Mouse (Mus musculus): Measurements from ENCODE around the gene Anapc7.
"Not testable (repeated sequence)": the region's sequence is repeated elsewhere in the genome, so short reads cannot be mapped to it uniquely, and the experiment has no call there.

Gene Anapc7

DNA sequence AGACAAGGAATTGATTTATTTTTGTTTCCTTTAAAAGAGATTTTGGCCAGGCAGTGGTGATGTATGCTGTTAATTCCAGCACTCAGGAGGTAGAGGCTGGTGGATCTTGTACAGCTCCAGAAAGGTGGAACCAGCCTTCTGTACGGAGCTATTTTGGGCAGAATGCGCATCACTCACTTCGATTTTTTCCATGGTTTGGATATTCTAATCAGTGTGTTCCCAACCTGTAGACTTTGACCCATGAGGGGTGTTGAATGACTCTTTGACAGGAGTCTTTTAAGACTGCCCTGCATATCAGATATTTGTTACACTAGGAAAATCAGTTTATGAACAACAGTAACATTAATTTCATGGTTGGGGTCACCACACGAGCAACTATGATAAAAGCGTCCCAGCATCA, 29.8 kb downstream of the Anapc7 start:
- no peak for DNase-seq (ENCODE audit: low read depth)

DNA sequence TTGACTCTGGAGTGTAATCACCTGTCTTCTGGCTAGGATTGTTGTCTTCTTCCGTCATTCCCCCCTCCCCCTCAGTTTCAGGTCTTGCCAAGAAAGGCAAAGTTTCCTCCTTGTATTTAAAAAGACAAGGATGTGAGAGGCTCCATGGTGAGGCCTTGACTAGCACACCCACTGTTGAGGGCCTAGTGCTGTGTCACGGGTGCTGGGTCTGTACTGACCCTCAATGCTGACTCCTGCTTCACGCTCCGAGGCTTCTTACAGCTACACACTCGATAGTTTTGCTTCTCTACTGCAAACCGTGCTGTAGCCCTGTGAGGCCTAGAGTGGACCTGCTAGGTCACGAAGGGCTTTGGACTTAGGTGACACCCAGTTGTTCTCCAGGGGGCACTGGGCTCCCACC, 30.7 kb downstream of the Anapc7 start:
- no peak for DNase-seq (ENCODE audit: low read depth)

DNA sequence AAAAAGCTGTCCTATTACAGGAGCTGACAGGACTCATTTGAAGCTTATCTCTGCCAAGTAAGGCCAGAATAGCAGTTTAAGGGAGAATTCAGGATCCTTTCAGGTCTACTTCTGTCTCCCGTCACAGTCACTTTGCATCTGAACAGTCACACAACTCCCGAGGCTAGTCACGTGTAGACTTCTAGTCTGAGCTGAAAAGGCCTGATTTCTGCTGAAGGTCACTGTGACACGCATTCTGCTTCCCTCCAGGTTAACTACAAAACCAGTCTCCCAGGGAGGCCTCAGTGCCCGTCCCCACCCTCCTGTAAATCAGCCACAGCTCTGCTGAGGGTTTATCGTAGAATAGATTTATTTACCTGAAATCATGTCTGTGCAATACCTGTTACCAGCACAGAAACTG, 31.7 kb downstream of the Anapc7 start:
- no peak for DNase-seq (ENCODE audit: low read depth)

DNA sequence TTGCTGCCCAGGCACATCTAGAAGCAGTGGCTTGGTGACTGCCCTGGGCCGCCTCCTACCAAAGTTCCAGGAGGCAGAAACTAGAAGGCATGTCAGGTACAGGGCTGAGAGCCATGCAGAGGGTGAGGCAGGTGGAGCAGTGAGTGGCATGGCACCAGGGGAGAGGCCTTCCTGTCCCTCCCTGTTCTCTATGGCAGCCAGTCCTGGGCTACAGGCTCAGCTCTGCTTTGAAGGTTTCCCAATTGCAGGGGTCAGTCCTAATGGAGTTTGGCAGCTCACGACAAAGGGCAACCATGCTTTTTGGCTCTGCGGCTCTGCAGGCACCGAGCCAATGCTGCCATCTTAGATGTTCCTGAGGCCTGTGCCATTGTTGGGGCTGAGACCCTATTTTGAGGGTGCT, 32.9 kb downstream of the Anapc7 start:
- no peak for DNase-seq (ENCODE audit: low read depth)

DNA sequence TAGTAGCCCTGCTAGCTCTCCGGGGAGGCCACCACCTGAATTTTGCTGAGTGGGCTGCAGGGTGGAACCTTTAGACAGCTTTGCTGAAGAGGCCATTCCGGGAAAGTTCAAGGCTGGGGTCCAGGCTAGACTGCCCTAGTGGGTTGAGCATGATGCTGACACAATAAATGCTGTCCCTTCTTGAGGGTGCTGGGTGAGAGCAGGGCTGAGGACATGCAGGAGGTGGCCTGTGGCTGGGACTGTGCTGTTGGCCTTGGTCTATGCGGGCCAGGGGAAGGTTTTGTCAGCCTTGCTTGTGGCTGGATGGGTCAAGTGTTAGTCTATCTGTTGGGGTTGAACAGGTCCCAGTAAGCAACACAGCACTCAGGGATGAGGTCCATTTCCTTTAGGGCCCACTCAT, 33.4 kb downstream of the Anapc7 start:
- DNase-seq (ENCODE audit: low read depth), result no peak

DNA sequence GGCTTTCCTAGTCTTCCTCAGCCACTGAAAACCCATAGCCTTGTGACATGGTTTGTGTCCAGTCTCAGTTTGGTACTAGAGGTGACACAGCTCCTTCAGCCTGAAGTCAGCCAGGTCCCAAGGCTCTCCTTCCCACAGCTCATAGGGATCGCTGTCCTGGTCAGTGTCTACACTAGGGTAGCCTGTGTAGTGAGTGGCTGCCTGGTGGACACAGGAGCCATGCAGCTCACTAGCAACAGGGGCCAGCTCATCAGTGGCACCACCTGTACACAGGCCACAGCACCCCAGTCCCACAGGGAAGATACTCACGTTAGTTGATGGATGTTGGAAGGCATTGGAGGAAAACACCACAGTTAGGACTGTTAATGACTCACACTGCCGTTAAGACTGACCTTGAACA, 34.1 kb downstream of the Anapc7 start:
- DNase-seq (ENCODE audit: low read depth), result no peak

DNA sequence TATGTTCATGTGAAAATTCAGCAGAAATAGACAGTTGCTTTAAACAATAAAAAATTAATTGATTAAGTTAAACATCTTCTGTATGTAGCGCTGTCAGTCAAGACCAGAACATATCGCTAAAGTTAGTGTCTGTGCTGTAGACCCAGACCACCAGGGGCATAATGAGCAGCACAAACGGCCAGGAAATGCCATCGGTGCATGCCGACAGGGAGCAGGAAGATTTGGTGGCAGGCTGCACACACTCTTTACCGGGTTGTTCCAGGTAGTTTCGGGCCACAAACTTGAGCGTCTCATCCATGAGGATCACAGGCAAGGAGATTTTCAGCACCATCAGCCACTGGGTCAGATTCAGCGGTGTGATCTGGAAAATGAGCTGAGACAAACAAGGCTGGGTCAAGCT, 35.6 kb downstream of the Anapc7 start:
- not testable (repeated sequence) for DNase-seq (ENCODE audit: low read depth)

DNA sequence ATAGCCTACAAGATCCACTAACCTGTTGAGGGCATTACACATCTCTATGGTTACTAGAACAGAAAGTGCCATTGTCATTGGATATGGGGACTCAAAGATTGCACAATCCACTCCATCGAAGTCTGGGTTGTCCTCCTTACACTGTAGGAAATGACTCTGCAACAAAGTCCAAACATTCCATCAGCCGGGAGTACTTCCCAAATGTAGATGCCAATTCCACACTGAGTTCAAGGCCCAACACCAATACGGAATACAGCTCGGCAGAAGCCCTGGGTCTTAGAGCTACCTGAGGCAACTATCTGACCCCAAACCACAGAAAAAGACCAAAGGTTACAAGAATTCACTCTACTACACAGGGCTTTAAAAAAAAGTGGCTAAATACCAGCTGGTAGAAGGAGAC, 36.6 kb downstream of the Anapc7 start:
- DNase-seq (ENCODE audit: low read depth), result no peak

DNA sequence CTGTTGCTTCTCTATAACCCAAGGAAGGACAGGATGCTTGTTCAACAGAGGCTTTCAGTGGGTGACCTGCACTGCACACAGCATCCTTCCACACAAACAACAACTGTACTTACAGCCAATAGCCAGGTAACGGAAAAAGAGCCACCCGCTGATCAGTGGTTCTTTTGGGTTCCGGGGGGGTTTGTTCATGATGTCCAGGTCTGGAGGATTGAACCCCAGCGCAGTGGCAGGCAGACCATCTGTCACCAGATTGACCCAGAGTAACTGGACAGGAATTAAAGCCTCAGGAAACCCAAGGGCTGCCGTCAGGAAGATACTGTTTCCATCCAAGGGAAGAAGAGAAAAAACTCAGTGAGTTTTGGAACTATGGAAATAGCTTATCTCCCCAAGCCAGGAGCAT, 37.8 kb downstream of the Anapc7 start:
- no peak for DNase-seq (ENCODE audit: low read depth)

DNA sequence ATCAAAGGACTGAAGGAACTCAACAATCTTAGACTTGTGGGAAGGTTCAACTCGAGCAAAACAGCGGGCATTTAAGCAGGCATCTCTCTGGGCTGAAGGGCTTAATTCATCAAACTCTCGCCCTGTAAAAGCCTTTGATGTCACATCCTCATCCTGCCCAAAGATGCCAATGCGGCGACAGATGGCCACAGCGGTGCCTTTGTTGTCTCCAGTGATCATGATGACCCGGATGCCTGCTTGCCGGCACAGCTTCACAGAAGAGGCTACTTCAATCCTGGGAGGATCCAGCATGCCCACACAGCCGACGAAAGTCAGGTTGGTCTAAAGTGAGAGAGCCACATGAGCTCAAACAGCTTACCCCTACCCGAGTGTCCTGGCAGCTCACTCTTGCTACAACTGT, 39.2 kb downstream of the Anapc7 start:
- DNase-seq (ENCODE audit: low read depth), result no peak

DNA sequence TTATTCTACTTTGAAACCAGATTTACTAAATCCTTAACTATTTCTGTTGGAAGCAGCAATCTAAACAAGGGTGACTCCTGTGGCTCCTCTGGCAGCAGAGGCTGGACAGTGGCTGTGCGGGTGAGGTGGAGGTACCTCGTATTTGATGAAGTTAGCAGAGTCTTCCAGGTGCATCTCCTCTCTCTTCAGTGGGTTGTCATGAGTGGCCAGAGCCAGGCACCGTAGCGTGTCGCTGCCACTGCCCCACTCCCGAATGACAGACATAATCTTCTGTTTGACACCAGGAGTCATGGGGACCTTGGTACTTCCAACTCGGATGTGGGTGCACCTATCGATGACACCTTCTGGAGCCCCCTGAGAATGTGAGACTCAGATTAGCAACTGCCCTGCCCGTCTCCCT, 39.9 kb downstream of the Anapc7 start:
- DNase-seq (ENCODE audit: low read depth), result no peak

DNA sequence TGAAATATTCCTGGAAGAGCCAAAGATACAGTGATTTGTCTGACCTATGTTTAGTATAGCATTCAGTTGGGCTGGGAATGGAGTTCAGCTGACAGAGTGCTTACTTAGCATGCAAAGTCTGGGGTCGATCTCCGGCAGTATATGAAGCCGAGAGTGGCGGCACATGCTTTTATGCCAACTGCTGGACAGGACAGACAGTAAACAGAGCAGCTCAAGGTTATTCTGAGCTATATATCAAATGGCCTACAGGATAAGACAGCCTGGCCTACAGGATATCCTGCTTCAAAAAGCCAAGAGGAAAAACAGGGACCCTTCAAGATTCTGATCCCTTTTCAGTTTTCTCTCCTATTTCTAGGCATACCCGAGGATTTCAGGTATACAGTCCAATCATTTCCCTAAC, 50.2 kb downstream of the Anapc7 start:
- no peak for DNase-seq (ENCODE audit: low read depth)

DNA sequence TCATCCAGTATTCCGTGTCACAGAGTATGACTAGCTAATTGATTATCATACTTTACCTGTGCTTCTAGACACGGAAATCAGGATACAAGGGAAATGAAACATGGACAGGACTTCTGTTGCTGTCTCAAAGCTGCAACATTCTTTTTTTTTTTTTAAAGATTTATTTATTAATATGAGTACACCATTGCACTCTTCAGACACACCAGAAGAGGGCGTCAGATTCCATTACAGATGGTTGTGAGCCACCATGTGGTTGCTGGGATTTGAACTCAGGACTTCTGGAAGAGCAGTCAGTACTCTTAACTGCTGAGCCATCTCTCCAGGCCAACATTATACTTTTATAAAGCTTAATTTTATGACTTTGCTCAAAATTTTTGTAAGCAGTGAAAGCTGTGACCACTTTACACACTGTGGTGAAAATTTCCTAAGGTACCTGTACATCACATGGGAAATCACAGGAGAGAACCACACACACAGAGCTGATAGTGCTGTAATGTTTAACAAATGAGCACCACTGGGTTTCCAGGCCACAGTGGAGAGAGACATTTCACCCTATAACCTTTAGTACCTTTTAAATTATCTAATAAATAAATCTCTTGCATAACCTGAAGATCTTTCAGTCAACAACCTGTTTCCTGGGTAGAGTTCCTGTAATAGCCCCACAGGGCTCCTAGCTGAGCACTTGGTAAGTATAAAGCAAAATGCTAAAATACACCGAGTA, 53.3 kb downstream of the Anapc7 start:
- no peak for DNase-seq (ENCODE audit: low read depth)

DNA sequence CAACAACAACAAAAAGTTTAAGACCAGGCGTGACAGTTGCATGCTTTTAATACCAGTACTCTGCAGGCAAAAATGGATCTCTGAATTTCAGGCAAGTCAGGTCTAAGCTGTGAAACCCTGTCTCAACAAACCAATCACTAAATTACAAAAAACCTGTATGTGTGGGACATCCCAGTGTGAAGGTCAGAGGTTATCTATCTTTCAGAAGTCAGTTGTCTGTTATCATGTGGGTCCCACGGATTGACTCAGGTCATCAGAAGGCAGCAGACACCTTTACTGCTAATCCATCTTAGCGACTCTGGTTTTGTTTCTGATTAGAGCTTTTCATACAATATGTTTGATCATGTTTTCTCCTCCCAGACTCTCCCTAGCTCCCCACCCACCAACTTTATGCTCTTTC, 54.6 kb downstream of the Anapc7 start:
- no peak for DNase-seq (ENCODE audit: low read depth)

DNA sequence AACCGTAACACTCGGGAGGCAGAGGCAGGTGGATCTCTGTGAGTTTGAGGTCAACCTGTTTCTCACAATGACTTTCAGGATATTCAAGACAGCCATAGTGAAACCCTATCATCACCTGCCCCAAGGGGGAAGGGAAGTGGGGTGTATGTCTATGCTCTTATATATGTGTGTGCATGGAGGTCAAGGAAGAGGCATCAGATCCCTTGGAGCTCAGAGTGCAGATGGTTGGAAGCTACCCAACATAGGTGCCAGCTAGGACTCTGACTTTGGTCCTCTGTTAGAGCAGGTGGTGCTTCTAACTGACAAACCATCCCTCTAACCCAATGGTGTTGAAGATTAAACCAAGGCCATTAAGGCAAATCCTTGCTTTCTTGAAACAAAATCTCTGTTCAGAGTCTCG, 56.0 kb downstream of the Anapc7 start:
- DNase-seq (ENCODE audit: low read depth), result no peak

DNA sequence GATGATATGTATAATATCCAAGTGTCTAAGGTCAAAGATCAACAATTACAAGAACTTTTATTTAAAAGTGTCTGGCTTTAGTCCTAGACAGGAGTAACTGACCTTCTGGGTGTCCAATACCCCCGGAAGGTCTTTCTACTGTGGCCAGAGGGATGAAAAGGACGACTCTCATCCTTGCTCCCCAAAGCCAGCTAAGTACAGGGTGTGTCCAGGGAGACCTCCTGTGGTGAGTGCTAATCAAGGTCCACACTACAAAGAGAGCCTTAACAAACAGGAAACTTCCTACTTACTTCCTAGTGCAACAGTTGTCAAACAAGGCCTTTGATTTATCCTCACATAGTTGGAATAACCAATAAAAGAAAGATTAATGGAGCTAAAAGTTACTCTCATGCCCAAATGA, 57.6 kb downstream of the Anapc7 start:
- DNase-seq (ENCODE audit: low read depth), result no peak

DNA sequence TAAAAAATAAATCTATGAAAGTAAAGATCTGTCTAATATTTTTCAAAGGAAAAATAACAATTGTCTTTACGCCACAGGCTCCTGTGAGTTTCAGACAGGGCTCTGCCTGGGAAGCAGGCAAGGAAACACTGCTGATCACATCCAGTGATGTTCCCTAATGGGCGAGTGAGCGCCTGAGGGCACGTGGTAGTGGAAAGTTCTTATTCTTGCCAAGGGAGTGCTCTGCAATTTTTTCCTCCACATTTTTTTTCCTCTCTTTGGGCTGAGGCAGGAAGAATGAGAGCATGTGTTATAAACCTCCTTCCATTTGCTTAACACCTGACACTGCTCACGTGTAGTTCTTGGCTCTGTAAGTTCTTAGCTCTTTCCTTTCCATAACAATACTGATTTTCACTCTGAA, 60.4 kb downstream of the Anapc7 start:
- DNase-seq (ENCODE audit: low read depth), result no peak

DNA sequence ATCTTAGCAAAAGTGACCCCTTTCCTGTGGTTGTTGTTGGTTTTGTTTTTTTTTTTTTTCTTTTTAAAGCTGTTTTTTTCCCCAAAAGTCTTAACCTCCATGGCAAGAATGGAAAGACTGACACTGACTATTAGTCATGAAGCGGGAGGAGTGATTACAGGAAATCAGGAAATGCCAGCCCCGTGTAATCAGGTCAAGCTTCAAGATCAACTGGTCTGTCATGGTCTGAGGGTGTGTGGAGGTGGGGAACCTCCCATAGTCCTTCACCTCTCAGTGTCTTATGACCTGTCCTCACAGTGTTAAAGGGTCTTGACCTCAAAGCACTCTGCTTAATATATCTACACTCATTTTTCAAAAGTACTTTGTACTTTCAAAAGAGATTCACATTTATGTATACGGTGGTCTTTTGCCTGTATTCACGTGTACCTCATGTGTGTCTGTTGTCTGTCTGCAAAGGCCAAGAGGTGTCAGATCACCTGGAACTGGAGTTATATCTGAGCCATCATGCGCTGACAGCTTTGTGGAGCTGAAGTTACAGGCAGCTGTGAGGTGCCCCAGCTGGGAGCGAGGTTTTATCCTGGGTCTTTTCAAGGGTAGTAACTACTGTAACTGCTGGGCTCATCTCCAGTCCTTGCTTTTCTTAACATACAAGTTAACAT, 61.4 kb downstream of the Anapc7 start:
- no peak for DNase-seq (ENCODE audit: low read depth)

DNA sequence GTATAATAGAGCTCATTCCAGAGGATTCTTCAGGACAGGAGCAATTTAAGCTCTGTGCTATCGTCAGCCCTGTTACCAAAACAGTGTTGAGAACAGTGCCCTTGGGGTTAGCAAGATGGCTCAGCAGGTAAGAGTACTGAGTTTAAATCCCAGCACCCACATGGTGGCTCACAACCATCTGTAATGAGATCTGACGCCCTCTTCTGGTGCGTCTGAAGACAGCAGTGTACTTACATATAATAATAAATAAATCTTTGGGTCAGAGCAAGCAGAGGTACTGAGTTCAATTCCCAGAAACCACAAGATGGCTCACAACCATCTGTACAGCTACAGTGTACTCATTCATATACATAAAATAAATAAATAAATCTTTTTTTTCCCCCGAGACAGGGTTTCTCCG, 64.8 kb downstream of the Anapc7 start:
- not testable (repeated sequence) for DNase-seq (ENCODE audit: low read depth)

DNA sequence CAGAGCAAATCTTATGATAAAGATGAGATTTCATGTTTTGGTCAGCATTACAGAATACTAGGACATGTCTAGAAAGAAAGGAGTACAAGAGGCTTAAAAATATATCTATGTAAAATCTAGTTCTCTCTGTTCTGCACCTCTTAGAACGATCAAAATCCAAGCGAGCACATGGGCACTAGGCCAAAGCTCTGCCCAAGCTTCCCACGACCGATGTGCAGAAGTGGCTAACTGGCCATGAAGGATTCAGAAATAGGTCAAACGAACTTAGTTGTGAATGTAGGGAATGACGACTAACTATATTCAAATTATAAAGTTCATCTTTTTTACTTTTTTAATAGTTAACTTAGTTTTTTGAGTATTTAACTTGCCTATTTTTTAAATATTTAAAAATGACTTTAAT, 66.3 kb downstream of the Anapc7 start:
- DNase-seq (ENCODE audit: low read depth), result no peak

DNA sequence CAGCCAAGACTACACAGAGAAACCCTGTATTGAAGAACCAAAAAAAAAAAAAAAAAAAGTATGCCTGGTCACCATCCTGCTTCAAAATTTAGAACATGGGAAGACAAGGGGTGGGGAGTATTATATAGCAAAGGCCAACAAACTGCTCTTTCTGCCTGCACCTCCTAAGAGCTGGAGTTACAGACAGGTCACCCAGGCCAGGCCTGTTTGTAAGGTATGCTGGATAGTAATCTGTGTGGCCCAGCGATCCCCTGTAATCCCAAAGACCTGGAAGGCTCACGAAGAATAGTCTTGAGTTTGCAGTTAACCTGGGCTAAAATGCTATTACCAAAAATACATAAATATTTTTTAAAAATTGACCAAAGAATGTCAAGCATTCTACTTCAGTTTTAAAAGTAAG, 68.7 kb downstream of the Anapc7 start:
- no peak for DNase-seq (ENCODE audit: low read depth)

DNA sequence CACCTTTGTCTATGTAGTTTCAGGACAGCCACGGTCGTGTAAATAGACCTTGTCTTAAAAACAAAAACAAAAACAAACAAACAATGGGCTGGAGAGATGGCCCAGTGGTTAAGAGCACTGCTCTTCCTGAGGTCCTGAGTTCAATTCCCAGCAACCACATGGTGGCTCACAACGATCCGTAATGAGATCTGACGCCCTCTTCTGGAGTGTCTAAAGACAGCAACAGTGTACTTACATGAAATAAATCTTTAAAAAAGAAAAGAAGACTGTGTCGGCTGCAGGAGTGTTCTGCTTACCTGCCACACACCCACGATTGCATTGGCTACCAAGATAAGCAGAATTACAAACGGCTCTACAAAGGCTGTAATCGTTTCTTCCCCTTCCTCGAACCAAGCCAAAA, 69.9 kb downstream of the Anapc7 start:
- DNase-seq (ENCODE audit: low read depth), result no peak

DNA sequence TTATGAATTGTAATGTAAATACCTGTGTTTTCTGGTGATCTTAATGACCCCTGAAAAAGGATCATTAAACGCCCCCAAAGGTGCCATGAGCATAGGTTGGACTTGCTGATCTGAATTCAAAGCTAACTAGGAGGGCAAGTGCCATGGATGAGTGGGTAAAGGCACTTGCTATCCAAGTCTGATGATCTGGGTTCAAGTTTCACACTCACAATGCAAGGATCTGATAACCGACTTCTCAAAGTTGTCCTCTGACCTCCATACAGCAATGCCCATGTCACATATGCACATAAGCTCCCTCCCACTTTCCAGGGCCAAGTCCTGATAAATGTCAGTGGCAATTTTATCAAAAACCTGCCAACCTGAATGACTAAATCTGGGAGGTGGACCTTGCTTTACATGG, 71.5 kb downstream of the Anapc7 start:
- no peak for DNase-seq (ENCODE audit: low read depth)

DNA sequence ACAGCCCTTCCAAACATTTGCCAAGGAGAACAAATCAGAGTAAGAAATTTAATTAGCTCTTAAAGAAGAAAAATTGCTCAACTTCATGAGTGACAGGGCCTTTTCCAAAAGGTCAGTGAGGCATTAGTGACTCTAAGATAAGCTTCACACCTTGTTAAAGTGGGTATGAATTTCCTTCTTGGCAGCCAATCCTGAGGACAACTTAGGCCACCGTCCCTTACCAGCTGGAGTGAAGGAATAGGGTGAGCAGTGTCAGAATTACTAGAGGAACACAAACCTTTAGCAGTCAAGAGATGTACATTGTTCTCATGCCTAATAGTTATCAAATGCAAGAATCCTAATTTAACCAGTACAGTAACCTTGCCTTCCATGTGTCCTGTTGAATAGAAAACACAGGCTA, 73.0 kb downstream of the Anapc7 start:
- DNase-seq (ENCODE audit: low read depth), result no peak
